Mouse (Mus musculus): Measurements from ENCODE around the gene Tgfb3.
A peak's percentile ranks its signal among the peaks of the same experiment; 100 is the strongest.

Gene Tgfb3

GRCm38 (mm10) chr12:86078176-86078552 is 677 bp downstream of the Tgfb3 start:
- no peak for DNase-seq (ENCODE audit: low spot score)

- peak; percentile 18 for DNase-seq (ENCODE audit: low spot score)
Measured at GRCm38 (mm10) chr12:86077736-86078135, 1.1 kb downstream of the Tgfb3 start.

GRCm38 (mm10) chr12:86077322-86077721 is 1.5 kb downstream of the Tgfb3 start:
- DNase-seq (ENCODE audit: low spot score): no peak

GRCm38 (mm10) chr12:86076321-86076901 is 2.4 kb downstream of the Tgfb3 start:
- peak; percentile 18 for DNase-seq (ENCODE audit: low spot score)

GRCm38 (mm10) chr12:86075358-86075757 is 3.5 kb downstream of the Tgfb3 start:
- no peak for DNase-seq (ENCODE audit: low spot score)

GRCm38 (mm10) chr12:86074681-86075080 is 4.2 kb downstream of the Tgfb3 start:
- DNase-seq (ENCODE audit: low spot score): no peak

GRCm38 (mm10) chr12:86071432-86071831 is 7.4 kb downstream of the Tgfb3 start:
- DNase-seq (ENCODE audit: low spot score): no peak

- no peak for DNase-seq (ENCODE audit: low spot score)
Measured at GRCm38 (mm10) chr12:86064796-86065195, 14.0 kb downstream of the Tgfb3 start.

- DNase-seq (ENCODE audit: low spot score): peak; percentile 15
Measured at GRCm38 (mm10) chr12:86059341-86059740, 19.5 kb downstream of the Tgfb3 start.

- DNase-seq (ENCODE audit: low spot score): no peak
Measured at GRCm38 (mm10) chr12:86057516-86057915, 21.3 kb downstream of the Tgfb3 start.

GRCm38 (mm10) chr12:86056976-86057375 is 21.9 kb downstream of the Tgfb3 start:
- no peak for DNase-seq (ENCODE audit: low spot score)

- DNase-seq (ENCODE audit: low spot score): no peak
Measured at GRCm38 (mm10) chr12:86055306-86055705, 23.5 kb downstream of the Tgfb3 start.

- no peak for DNase-seq (ENCODE audit: low spot score)
Measured at GRCm38 (mm10) chr12:86051477-86051876, 27.4 kb downstream of the Tgfb3 start.

- no peak for DNase-seq (ENCODE audit: low spot score)
Measured at GRCm38 (mm10) chr12:86049813-86050212, 29.0 kb downstream of the Tgfb3 start.

GRCm38 (mm10) chr12:86047376-86047775 is 31.5 kb downstream of the Tgfb3 start:
- no peak for DNase-seq (ENCODE audit: low spot score)

- no peak for DNase-seq (ENCODE audit: low spot score)
Measured at GRCm38 (mm10) chr12:86046776-86047175, 32.1 kb downstream of the Tgfb3 start.

GRCm38 (mm10) chr12:86046141-86046540 is 32.7 kb downstream of the Tgfb3 start:
- DNase-seq (ENCODE audit: low spot score): no peak

- no peak for DNase-seq (ENCODE audit: low spot score)
Measured at GRCm38 (mm10) chr12:86039751-86040150, 39.1 kb downstream of the Tgfb3 start.

GRCm38 (mm10) chr12:86039078-86039477 is 39.8 kb downstream of the Tgfb3 start:
- no peak for DNase-seq (ENCODE audit: low spot score)

- DNase-seq (ENCODE audit: low spot score): peak; percentile 10
Measured at GRCm38 (mm10) chr12:86037235-86037921, 41.5 kb downstream of the Tgfb3 start.

- no peak for DNase-seq (ENCODE audit: low spot score)
Measured at GRCm38 (mm10) chr12:86036368-86037166, 42.3 kb downstream of the Tgfb3 start.

GRCm38 (mm10) chr12:86035586-86035985 is 43.3 kb downstream of the Tgfb3 start:
- no peak for DNase-seq (ENCODE audit: low spot score)

- no peak for DNase-seq (ENCODE audit: low spot score)
Measured at GRCm38 (mm10) chr12:86030932-86031331, 47.9 kb downstream of the Tgfb3 start.
